Mouse (Mus musculus) limb, embryonic 14.5 days (tissue): ENCODE results near the gene Igsf8. TPM values are rescaled to one million over a fixed set of nuclear protein-coding genes. Genes with fewer than 3 reads are reported as not detected.
A peak's percentile ranks its signal among the peaks of the same experiment; 100 is the strongest.

Source experiments
- ATAC-seq: fragments of 200-750 bp; cut with Nextera tagmentation; 2 replicates; pipeline ENCODE4 v1.8.0; 2017; ENCODE audit warnings: low read depth, moderate number of reproducible peaks, moderate TSS enrichment; ENCODE audit not compliant: low FRiP score
- DNase-seq: peaks from one replicate; pipeline ENCODE4 v3.0.0-alpha.2; 2015; ENCODE audit warnings: low spot score
- H3K27ac ChIP-seq: fragments of 300-500 bp; sonication (generic); replicated peaks from 2 replicates; pipeline ENCODE4 v1.5.1; 2014; ENCODE audit warnings: low read depth, mild to moderate bottlenecking, low read length, moderate library complexity, mixed read lengths
- H3K27me3 ChIP-seq: fragments of 300-500 bp; sonication (generic); 2 replicates; pipeline ENCODE4 v1.6.1; 2014; ENCODE audit warnings: low read length, mixed read lengths; ENCODE audit not compliant: control insufficient read depth, insufficient read depth
- H3K36me3 ChIP-seq: fragments of 300-500 bp; sonication (generic); 2 replicates; pipeline ENCODE4 v1.6.1; 2014; ENCODE audit warnings: mild to moderate bottlenecking, low read length, moderate library complexity, mixed read lengths; ENCODE audit not compliant: control insufficient read depth, insufficient read depth
- H3K4me1 ChIP-seq: fragments of 300-500 bp; sonication (generic); 2 replicates; pipeline ENCODE4 v1.6.1; 2014; ENCODE audit warnings: antibody characterized with exemption, low read length, mixed read lengths; ENCODE audit not compliant: control insufficient read depth, insufficient read depth
- H3K4me2 ChIP-seq: fragments of 300-500 bp; sonication (generic); replicated peaks from 2 replicates; pipeline ENCODE4 v1.6.1; 2014; ENCODE audit warnings: low read depth, mild to moderate bottlenecking, low read length, moderate library complexity; ENCODE audit not compliant: severe bottlenecking
- H3K4me3 ChIP-seq: fragments of 300-500 bp; sonication (generic); replicated peaks from 2 replicates; pipeline ENCODE4 v1.5.1; 2014; ENCODE audit warnings: low read length
- H3K9ac ChIP-seq: fragments of 300-500 bp; sonication (generic); 2 replicates; pipeline ENCODE4 v1.6.1; 2014; ENCODE audit warnings: mild to moderate bottlenecking, low read depth, low read length, moderate library complexity; ENCODE audit not compliant: severe bottlenecking
- H3K9me3 ChIP-seq: fragments of 300-500 bp; sonication (generic); 2 replicates; pipeline ENCODE4 v1.6.1; 2016; ENCODE audit warnings: low read length; ENCODE audit not compliant: control insufficient read depth
- POLR2A ChIP-seq: fragments of 200-500 bp; IDR thresholded peaks from 2 replicates; pipeline ENCODE4 v1.8.0; 2012; ENCODE audit warnings: inconsistent platforms, mild to moderate bottlenecking, moderate library complexity, borderline replicate concordance; ENCODE audit not compliant: insufficient read depth, insufficient read length; ENCODE audit errors: extremely low read depth
- WGBS: fragments of 180-500 bp; shearing (Covaris S2); extraction: QIAGEN DNeasy Blood & Tissue Kit; methylation state at CpG from one replicate; pipeline ENCODE4 v1.1.7; 2014; 5-methylcytosine and 5-hydroxymethylcytosine counted together
- polyA plus RNA-seq, 2 experiments: library from polyadenylated mRNA; depleted of rRNA in 1 of 2; stranded (reverse) in 1 of 2; unstranded in 1 of 2; fragments of >200 nt; fragmentation: Nextera tagmentation in 1 of 2; extraction: Ambion mirVana in 1 of 2; gene quantifications; 2 replicates each; pipeline versions ENCODE4 v1.2.1 to v1.2.3; 2012 to 2014

Gene Igsf8
- polyA plus RNA-seq, 2 experiments, result 50.1 to 71.4 TPM

DNA sequence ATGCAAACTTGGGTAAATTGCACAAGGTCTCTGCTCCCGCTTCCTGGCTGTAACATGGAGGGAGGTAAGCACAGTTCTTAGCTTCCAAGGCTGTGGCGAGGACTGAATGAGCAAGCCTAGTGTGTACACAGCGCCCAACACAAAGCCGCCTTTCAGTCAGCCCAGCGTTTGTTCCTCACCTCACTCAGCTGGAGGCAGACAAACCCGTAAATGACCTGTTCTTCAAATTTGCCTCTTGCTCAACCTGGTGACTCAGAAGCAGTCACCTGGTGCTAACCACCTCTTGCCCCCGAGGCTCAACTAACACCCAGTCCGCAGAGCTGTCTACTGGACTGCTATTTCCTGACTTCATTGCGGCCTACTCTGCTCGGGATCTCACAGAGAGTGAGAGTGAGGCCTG, 46.5 kb downstream of the Igsf8 start:
- Histone ChIP-seq H3K4me1 (peaks cover 17% of the 10 kb centered on the region), H3K9me3 (no peaks in the 10 kb centered on the region), H3K4me2 (no peak overlapping the region), H3K27me3 (no peaks in the 10 kb centered on the region), H3K36me3 (no peaks in the 10 kb centered on the region), H3K4me3 (no peak overlapping the region), H3K9ac (no peak overlapping the region), H3K27ac (peak overlapping the region; percentile 65)
- 55% methylated on average over 10 of the region's 10 CpGs for WGBS
- peak; percentile 34 for DNase-seq
- ATAC-seq, result no peak
- no peak for TF ChIP-seq POLR2A

DNA sequence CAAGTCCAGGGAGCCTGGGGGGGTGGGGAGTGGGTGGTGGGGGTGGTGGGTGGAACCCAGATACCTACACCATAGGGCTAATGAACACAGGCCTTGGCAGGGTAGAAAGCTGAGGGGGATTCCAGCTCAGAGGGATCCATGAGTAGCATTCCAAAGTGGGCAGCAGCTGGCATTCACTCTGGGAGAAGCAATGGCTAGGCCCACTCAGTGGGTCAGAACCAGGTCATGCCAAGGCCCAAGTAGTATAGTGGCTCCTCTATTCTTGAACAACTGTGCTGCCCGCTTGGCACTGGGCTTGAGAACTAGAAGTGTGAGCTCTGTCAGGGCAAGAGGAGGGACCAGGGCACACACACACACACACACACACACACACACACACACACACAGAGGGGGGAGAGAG, 47.0 kb downstream of the Igsf8 start:
- no peak for TF ChIP-seq POLR2A
- ATAC-seq (no peak), DNase-seq (no peak)
- Histone ChIP-seq H3K27ac (peak overlapping the region; percentile 65), H3K36me3 (no peaks in the 10 kb centered on the region), H3K27me3 (no peaks in the 10 kb centered on the region), H3K9ac (no peak overlapping the region), H3K4me2 (no peak overlapping the region), H3K4me1 (peaks cover 22% of the 10 kb centered on the region), H3K4me3 (no peak overlapping the region), H3K9me3 (no peaks in the 10 kb centered on the region)
- WGBS, result 94% methylated on average over 1 of the region's 1 CpGs

DNA sequence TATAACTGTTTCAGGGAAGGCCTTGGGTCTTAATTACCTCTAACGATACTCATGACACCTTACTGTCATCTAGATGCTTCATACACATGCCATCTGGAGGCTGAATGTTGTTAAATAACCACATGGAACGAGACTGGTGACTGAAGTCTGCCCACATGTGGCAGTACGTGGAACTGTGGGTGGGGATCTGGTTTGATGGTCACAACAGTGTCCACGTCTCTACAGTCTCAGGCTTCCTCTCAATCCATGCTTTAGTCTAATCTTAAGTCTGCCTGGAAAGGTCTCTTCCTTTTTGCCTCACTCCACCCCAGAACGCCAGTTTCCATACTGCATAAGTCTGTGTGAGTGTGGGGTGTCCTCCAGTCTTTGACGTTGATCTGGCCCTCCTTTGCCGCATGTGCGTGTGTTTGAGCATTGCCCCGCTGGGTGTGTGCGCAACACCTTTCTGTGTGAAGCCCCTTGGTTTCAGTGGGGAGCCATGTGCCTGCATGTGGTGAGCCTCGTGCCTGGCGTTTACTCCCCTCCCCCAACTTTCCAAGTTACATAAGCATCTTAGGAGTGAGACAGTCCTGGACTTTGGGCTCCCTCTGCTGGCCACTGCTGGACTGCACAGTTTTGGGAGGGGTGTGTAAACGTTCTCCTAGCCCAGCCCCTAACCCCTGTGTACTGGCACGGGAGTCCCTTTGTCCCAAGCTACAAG, 48.4 kb downstream of the Igsf8 start:
- DNase-seq (peak; percentile 98), ATAC-seq (peak; percentile 84)
- H3K4me2 ChIP-seq, result peak overlapping the region; percentile 67
- H3K27ac ChIP-seq, result peak overlapping the region; percentile 90
- 2% methylated on average over 14 of the region's 14 CpGs for WGBS
- H3K4me3 ChIP-seq, result peak overlapping the region; percentile 26
- peaks cover 26% of the 10 kb centered on the region for H3K4me1 ChIP-seq
- peak overlapping the region; percentile 48 for H3K9ac ChIP-seq
- H3K36me3 ChIP-seq, result no peaks in the 10 kb centered on the region
- no peaks in the 10 kb centered on the region for H3K27me3 ChIP-seq
- no peak for TF ChIP-seq POLR2A
- no peaks in the 10 kb centered on the region for H3K9me3 ChIP-seq

DNA sequence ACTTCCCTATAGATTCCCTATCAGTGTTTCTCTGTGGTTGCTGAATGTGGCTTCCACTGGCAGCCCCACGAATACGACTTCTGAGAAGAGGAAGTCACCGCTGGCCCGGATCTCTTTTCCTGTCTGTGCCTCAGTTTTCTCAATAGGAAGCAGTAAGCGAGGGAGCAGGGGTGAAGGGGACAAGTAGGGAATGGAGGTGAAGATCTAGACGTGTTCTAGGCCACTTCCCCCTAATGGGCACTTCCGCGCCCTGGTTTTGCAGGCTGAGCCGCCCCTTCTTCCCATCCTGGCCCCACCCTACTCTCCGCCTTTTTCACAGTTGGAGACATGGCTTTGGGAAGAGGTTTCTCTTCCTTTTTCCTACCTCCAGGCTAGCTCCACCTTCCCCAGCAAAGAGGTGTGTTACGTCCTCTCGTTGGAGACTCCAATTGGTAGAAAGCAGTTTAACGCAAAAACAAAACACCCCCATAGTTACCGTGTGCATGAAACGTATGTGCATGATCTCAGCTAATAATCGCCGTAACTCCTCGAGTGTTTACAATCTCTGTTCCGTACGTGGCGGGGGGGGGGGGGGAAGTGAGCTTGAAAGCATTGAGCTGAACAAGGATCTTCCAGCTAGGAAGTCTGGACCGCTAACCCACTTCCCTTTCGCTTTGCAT, 49.9 kb downstream of the Igsf8 start:
- Histone ChIP-seq H3K9me3 (no peaks in the 10 kb centered on the region), H3K27ac (peak overlapping the region; percentile 90), H3K27me3 (no peaks in the 10 kb centered on the region), H3K36me3 (no peaks in the 10 kb centered on the region), H3K9ac (peak overlapping the region; percentile 61), H3K4me2 (peak overlapping the region; percentile 96), H3K4me1 (peaks cover 26% of the 10 kb centered on the region), H3K4me3 (peak overlapping the region; percentile 66)
- 3% methylated on average over 23 of the region's 23 CpGs for WGBS
- ATAC-seq (peak; percentile 45), DNase-seq (peak; percentile 67)
- no peak for TF ChIP-seq POLR2A

DNA sequence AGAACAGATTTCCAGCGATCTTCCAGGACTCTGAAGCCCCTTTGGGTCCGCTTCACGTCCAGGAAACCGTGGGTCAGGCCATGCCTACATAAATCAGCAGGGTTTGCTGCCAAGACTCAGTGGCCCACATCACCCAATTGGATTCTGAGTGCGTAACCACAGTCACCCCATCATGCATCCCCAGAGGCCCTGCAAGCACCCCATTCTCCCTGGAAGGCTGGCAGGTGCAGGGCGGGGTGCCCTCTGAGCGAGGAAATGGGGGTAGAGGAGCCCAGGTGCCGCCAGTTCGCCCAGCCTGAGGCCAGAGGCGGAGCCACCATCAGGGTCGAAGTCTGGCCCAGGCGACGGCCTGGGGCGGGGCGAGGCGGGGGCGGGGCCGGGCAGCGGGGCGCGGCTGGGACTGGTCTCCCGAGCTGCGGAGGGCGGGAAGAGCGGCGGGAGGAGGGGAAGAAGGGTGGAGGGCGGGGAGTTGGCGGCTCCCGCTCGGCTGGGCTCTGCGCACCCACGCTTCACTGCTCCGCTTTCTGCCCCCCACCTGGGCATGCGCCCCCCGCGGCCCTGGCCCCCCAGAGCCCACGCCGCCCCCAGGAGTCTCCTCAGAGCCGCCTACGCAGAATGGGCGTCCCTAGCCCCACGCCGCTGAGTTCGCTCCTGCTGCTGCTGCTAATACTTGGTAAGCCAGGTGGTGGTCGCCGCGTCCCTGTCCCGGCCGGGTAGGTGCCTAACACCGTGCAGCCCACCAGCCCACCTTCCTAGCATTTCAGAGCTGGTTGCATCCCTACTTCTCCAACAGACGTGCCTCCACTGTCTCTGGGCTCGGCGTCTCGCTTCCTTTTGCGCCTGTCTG, 50.7 kb downstream of the Igsf8 start:
- TF ChIP-seq POLR2A, result 0 out of 2 replicates have a peak, but pooled peaks have one; percentile 17
- Histone ChIP-seq H3K9ac (peak overlapping the region; percentile 61), H3K9me3 (no peaks in the 10 kb centered on the region), H3K4me1 (peaks cover 26% of the 10 kb centered on the region), H3K4me3 (peak overlapping the region; percentile 66), H3K27me3 (no peaks in the 10 kb centered on the region), H3K36me3 (0 out of 2 replicates have a peak, but pooled peaks cover 1% of the 10 kb centered on the region), H3K4me2 (peak overlapping the region; percentile 96), H3K27ac (peak overlapping the region; percentile 90)
- ATAC-seq, result peak; percentile 76
- 0% methylated on average over 30 of the region's 55 CpGs for WGBS
- DNase-seq, result peak; percentile 85
